Mouse (Mus musculus) brain, adult 2 months (tissue): ENCODE results near the gene Nlrp4e.
"Not testable (repeated sequence)": the region's sequence is repeated elsewhere in the genome, so short reads cannot be mapped to it uniquely, and the experiment has no call there.

ENCODE experiments used
- DNase-seq: peaks from one replicate; pipeline ENCODE4 v3.0.0; 2011; ENCODE audit warnings: low read depth, low spot score

The Nlrp4e gene

DNA sequence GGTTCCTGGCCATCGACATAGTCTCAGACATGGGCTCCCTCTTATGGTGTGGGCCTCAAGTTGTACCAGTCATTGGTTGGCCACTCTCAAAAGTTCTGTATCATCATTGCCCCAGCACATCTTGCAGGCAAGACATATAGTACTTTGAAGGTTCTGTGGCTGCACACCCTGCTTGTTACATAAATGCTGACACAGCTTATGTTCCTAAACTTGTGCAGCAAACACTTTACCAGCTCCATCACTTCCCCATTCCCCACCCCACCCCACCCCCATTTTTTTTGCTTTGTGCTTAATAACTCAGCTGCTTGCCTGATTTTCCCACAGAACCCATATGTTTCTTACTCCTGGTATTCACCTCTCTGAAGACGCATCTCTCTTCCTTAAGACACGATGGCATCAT lies at the start of gene Nlrp4e:
Gene Nlrp4e, plus strand, starts transcription at position 301 of the 400 bp plus-strand sequence.
- DNase-seq = not testable (repeated sequence)

DNA sequence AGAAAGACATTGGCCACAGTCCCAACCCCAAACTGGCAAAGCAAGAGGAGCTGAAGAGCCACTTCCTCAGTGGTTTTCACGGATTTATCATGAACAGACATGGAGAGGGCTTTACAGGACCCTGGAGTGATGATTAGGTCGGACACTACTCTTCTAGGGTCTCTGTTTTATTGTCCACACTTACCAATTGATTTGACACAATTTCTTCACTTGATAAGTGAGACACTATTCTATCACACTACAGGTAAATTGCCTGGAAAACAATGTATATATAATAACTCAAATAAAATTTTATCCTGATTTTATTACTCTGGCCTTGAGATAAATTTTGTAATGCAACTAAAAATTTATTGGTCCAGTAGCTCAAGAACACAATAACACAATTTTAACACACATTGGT lies 49.4 kb upstream of the Nlrp4e start, which contains the start of gene Vmn1r166:
Gene Vmn1r166, minus strand, starts transcription at position 101 of the 400 bp plus-strand sequence.
- not testable (repeated sequence) for DNase-seq

DNA sequence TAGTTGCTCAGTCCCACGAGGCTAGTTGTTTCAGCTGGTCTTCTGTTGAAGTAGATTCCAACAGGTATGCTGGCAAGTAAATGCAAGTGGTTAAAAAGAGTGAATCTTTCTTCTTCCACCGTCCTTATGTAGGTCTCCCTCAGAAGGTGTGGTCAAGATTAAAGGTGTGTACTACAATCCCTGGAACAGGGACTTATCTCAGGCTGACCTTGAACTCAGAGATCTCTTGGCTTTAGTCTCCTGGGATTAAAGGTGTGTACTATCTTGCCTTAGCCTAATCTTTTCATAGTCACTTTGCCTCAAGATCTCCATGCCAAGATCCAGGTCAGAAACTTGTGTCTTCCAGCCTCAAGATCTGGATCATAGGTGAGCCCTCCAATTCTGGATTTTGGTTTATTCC lies 22.2 kb upstream of the Nlrp4e start, which contains the start of gene Gm6902:
Gene Gm6902, minus strand, starts transcription at position 101 of the 400 bp plus-strand sequence.
- not testable (repeated sequence) for DNase-seq

DNA sequence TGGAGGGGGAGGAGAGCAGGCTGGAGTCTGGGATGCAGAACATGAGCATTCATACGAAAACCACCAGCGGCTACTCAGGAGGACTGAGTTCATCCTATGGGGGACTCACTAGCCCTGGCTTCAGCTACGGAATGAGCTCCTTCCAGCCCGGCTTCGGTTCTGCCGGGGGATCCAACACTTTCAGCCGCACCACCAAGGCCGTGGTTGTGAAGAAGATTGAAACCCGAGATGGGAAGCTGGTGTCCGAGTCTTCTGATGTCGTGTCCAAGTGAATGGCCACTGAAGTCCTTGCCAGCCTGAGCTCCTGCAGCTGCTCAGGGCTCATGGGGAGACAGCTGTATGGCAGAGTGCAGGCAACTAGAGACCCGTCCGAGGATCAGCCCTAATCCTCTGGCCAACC lies 57.3 kb downstream of the Nlrp4e start:
- not testable (repeated sequence) for DNase-seq

DNA sequence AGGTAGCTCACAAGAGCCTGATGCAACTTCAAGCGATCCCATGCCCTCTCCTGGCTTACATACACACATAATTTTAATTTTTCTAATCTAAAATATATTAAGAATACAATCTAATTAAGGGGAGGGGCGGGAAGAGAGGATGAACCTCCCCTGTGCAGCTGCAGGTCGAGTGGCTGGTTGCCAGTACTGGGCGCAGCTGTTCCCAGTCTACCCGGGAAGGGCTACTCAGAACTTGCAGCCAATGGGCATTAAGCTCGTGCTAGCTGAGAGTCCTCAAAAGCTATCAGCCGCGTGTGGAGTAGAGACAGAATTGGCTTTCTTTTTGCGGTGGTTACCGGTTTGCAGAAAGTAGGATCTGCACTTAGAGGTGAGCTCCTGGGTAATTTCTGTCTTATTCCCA lies 84.6 kb downstream of the Nlrp4e start, which contains the start of gene Nlrp5:
Gene Nlrp5, plus strand, starts transcription at position 301 of the 400 bp plus-strand sequence.
- no peak for DNase-seq
